Mouse (Mus musculus) forebrain, embryonic 11.5 days (tissue): ENCODE measurements around the gene Hist2h2be. TPM values are rescaled to one million over a fixed set of nuclear protein-coding genes. Genes with fewer than 3 reads are reported as not detected.
"Not testable (repeated sequence)": the region's sequence is repeated elsewhere in the genome, so short reads cannot be mapped to it uniquely, and the experiment has no call there.

Experiments used
- ATAC-seq: fragments of 200-750 bp; cut with Nextera tagmentation; replicated peaks from 2 replicates; pipeline ENCODE4 v1.8.0; 2017; ENCODE audit warnings: moderate TSS enrichment; ENCODE audit not compliant: low FRiP score
- DNase-seq: peaks from one replicate; pipeline ENCODE4 v3.0.0-alpha.2; 2017; ENCODE audit warnings: low spot score
- H3K27ac ChIP-seq: fragments of 300-500 bp; sonication (generic); 2 replicates; pipeline ENCODE4 v1.5.1; 2014; ENCODE audit warnings: low read depth, low read length
- H3K27me3 ChIP-seq: fragments of 300-500 bp; sonication (generic); 2 replicates; pipeline ENCODE4 v1.6.1; 2014; ENCODE audit warnings: mild to moderate bottlenecking, low read length, mixed read lengths; ENCODE audit not compliant: control insufficient read depth, insufficient read depth
- H3K36me3 ChIP-seq: fragments of 300-500 bp; sonication (generic); 2 replicates; pipeline ENCODE4 v1.6.1; 2014; ENCODE audit warnings: mild to moderate bottlenecking, low read length, moderate library complexity, mixed read lengths; ENCODE audit not compliant: control insufficient read depth, insufficient read depth
- H3K4me1 ChIP-seq: fragments of 300-500 bp; sonication (generic); replicated peaks from 2 replicates; pipeline ENCODE4 v1.6.1; 2014; ENCODE audit warnings: low read length, mixed read lengths; ENCODE audit not compliant: control insufficient read depth, insufficient read depth
- H3K4me2 ChIP-seq: fragments of 300-500 bp; sonication (generic); 2 replicates; pipeline ENCODE4 v1.6.1; 2014; ENCODE audit warnings: low read depth, mild to moderate bottlenecking, low read length, moderate library complexity, mixed read lengths; ENCODE audit not compliant: severe bottlenecking
- H3K4me3 ChIP-seq: fragments of 300-500 bp; sonication (generic); 2 replicates; pipeline ENCODE4 v1.5.1; 2014; ENCODE audit warnings: low read depth, low read length
- H3K9ac ChIP-seq: fragments of 300-500 bp; sonication (generic); 2 replicates; pipeline ENCODE4 v1.6.1; 2014; ENCODE audit warnings: low read length
- H3K9me3 ChIP-seq: fragments of 300-500 bp; sonication (generic); 2 replicates; pipeline ENCODE4 v1.6.1; 2016; ENCODE audit warnings: low read length, mixed read lengths; ENCODE audit not compliant: control insufficient read depth
- WGBS: fragments of 180-500 bp; shearing (Covaris S2); extraction: QIAGEN DNeasy Blood & Tissue Kit; methylation state at CpG from one replicate; pipeline ENCODE4 v1.1.7; 2014; 5-methylcytosine and 5-hydroxymethylcytosine counted together
- polyA plus RNA-seq: library from polyadenylated mRNA; unstranded; fragments of >200 nt; fragmentation: Nextera tagmentation; extraction: Ambion mirVana; gene quantifications from 2 replicates; pipeline ENCODE4 v1.2.1, GENCODE M21; 2014

The Hist2h2be gene
- 14.3 and 15.8 TPM in 2 replicates for polyA plus RNA-seq

DNA sequence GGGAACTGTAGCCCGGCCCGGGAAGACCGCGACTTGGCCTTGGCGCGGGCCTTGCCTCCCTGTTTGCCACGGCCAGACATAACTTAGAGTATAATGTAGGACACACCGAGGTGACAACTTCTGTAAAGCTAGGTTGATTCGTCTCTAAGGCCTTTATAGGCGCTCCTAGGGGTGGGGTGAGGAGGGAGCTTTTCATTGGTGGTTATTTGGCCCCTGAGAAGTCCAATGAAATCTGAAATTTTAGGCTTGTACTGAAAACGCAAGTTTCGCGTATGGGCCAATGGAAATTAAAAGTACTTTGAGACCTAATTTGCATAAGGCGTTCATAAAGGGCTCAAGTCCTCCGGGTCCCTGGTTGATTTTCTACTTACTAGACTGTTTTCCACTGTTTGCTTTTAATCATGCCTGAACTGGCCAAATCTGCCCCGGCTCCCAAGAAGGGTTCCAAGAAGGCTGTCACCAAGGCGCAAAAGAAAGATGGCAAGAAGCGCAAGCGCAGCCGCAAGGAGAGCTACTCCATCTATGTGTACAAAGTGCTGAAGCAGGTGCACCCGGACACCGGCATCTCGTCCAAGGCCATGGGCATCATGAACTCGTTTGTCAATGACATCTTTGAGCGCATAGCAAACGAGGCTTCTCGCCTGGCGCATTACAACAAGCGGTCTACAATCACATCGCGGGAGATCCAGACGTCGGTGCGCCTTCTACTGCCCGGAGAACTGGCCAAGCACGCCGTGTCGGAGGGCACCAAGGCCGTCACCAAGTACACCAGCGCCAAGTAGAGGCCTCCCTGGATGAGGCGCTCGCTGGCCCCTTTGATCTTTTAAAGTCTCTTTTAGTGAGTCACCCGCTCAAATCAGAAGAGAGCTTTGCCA is at the start of gene Hist2h2be, which contains the start of gene Hist2h2ac:
Gene Hist2h2be, plus strand, starts transcription at position 355 of the 875 bp plus-strand sequence.
Gene Hist2h2ac, minus strand, starts transcription at position 116 of the 875 bp plus-strand sequence.
- Histone ChIP-seq H3K4me1 (peaks cover 10% of the 10 kb centered on the region; the same call in 1 of the 2 replicates), H3K27me3 (no peaks in the 10 kb centered on the region), H3K27ac (peak within 1 kb of the TSS; percentile 98), H3K36me3 (no peaks in the 10 kb centered on the region), H3K4me3 (peak within 1 kb of the TSS; percentile 44), H3K9ac (peak within 1 kb of the TSS; percentile 84), H3K4me2 (peak within 1 kb of the TSS; percentile 68), H3K9me3 (no peaks in the 10 kb centered on the region)
- DNase-seq (peak; percentile 85), ATAC-seq (peak; percentile 93)
- WGBS = under 1% methylated on average over 43 of the region's 43 CpGs

DNA sequence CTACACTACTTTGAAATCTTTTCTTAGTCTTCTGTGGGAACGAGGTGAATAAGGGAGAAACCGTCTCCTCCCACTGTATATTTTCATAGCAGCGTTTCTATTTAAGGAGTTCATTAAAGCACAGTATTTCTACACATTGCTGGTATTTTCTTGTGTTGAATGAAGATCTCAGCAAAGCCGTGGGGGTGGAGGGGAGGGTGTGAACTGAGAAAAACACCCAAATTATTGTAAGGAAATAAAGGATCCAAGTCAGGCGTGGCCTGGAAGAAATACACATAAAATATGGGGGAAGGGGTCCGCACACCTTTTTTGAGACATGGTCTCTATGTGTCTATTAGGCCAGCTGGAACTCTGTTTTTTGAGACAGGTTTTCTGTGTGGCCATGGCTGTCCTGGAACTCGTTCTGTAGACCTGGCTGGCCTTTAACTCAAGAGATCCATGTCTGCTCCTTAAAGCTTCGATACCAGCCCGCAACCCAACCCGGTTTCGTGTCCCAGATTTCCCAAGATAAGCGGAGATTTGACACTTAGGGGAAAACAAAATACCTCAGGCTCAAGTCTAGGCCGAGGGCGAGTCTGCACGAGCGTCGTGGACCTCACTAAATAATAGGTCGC is 49.2 kb upstream of the Hist2h2be start:
- DNase-seq = no peak
- Histone ChIP-seq H3K4me2 (peak overlapping the region; percentile 87), H3K4me3 (peak overlapping the region; percentile 74), H3K4me1 (peaks cover 9% of the 10 kb centered on the region), H3K27ac (peak overlapping the region; percentile 97), H3K9me3 (no peaks in the 10 kb centered on the region), H3K9ac (peak overlapping the region; percentile 96), H3K36me3 (peaks cover 2% of the 10 kb centered on the region; the same call in 1 of the 2 replicates), H3K27me3 (no peaks in the 10 kb centered on the region)
- WGBS = 23% methylated on average over 18 of the region's 18 CpGs
- ATAC-seq = no peak; the same call in 1 of the 2 replicates

DNA sequence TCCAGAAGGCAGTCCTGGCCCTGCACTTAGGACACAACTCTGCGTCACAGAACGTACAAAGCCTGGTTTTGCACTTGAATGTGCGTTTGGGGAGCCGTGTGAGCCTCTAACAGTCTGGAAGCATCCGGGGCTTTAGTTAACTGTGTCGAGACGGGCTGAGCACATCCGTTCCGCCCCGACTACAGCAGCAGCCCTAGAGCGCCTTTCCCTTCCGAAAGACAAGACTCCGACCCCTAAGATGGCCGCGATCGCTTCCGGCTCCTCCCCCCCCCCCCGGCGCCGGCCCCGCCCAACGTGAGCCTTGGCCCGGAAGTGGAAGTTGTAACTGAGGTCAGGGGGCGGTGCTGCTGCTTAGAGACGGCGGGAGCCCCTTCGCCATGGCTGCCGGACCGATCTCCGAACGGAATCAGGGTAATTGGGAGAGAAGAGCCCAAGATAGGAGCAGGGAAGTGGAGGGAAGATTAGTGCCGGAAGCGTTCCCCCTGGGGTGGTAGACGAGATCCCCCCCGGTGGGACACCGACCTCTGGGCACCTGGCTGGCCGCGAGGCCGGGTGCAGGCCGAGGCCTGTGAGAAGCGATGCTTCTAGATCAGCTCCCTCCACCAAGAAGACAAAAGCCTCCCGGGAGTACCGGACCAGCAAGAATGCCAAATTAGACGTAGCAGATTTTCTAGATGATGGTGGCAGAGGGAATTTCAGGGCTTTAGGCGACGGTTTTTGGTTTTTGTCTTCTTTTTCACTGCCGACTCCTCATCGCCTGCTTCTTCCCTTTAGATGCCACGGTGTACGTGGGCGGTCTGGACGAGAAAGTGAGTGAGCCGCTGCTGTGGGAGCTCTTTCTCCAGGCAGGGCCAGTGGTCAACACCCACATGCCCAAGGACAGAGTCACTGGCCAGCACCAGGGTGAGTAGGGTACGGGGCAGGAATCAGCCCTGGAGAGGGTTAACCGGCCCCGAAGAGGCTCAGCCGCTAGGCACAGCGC is 48.4 kb upstream of the Hist2h2be start, which contains the start of gene Sf3b4:
Gene Sf3b4, plus strand, starts transcription at position 136 of the 982 bp plus-strand sequence.
- peak within 1 kb of the TSS; percentile 74 for H3K4me3 ChIP-seq
- H3K27ac ChIP-seq = peak within 1 kb of the TSS; percentile 97
- H3K9ac ChIP-seq = peak within 1 kb of the TSS; percentile 96
- H3K36me3 ChIP-seq = peaks cover 3% of the 10 kb centered on the region; the same call in 1 of the 2 replicates
- WGBS = 1% methylated on average over 56 of the region's 58 CpGs
- peaks cover 9% of the 10 kb centered on the region for H3K4me1 ChIP-seq
- H3K9me3 ChIP-seq = no peaks in the 10 kb centered on the region
- peak; percentile 97 for DNase-seq
- ATAC-seq = peak; percentile 93
- H3K4me2 ChIP-seq = peak within 1 kb of the TSS; percentile 87
- H3K27me3 ChIP-seq = no peaks in the 10 kb centered on the region

DNA sequence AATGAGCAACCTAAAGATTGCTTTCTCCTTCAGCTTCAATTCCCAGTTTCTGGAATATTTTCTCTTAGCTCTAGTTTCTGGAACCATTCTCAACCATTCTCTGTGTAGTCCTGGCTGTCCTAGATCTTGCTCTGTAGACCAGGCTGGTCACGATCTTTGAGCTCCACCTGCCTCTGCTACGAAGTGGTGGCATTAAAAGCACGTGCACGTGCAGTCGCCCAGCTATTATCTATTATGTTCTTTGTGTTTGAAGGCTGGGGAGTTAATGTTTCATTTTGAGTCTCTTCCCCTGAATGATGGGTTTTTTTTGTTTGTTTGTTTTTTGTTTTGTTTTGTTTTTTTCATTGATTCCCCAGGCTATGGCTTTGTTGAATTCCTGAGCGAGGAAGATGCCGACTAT is 47.7 kb upstream of the Hist2h2be start:
- no peak overlapping the region for H3K27ac ChIP-seq

DNA sequence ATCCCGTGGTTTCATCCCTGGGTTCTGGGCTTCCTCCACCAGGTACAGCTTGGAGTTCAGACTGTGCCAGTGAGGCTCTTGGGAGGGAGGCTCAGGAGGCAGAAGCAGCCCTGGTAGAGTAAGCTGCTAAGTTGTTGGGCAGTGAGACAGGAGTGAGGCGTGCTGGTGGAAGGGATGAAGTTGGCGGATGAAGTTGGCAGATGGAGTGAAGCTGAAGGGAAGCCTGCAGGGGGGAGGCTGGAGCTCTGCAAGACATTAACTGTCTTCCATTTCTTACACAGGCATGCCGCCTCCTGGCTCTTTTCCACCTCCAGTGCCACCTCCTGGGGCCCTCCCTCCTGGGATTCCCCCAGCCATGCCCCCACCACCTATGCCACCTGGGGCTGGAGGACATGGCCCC is 46.9 kb upstream of the Hist2h2be start:
- not testable (repeated sequence) for H3K4me1 ChIP-seq, ATAC-seq, H3K9ac ChIP-seq, H3K4me2 ChIP-seq, H3K4me3 ChIP-seq, H3K9me3 ChIP-seq, H3K27ac ChIP-seq, DNase-seq, H3K36me3 ChIP-seq, H3K27me3 ChIP-seq
- WGBS = 91% methylated on average over 4 of the region's 4 CpGs

More for the DNA sequence above, 47.7 kb upstream of the Hist2h2be start:
- no peaks in the 10 kb centered on the region for H3K27me3 ChIP-seq
- peaks cover 5% of the 10 kb centered on the region; the same call in 1 of the 2 replicates for H3K36me3 ChIP-seq
- 38% methylated on average over 7 of the region's 7 CpGs for WGBS
- no peaks in the 10 kb centered on the region for H3K9me3 ChIP-seq
- DNase-seq (no peak), ATAC-seq (no peak)
- H3K4me1 ChIP-seq = peaks cover 9% of the 10 kb centered on the region
- peak overlapping the region; percentile 96 for H3K9ac ChIP-seq
- peak overlapping the region; percentile 48 for H3K4me2 ChIP-seq
- H3K4me3 ChIP-seq = peak overlapping the region; percentile 74

DNA sequence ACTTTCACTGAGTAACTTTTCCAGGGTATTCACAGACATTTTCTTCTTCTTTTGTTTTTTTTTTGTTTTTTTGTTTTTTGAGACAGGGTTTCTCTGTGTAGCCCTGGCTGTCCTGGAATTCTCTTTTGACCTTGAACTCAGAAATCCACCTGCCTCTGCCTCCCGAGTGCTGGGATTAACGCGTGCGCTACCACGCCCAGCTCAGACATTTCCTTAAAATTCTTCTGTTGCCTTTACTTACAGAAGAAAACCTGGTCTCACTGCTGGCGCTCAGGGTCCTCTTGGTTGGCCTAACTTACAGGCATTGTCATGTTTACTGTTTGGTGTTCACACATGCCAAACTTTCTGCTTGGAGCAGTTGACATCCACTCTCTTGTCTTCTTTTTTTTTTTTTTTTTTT is 45.7 kb upstream of the Hist2h2be start:
- H3K4me3 ChIP-seq = no peak overlapping the region
- peaks cover 9% of the 10 kb centered on the region for H3K4me1 ChIP-seq
- no peak for DNase-seq
- no peak overlapping the region for H3K27ac ChIP-seq
- H3K9ac ChIP-seq = no peak overlapping the region
- H3K4me2 ChIP-seq = no peak overlapping the region
- no peaks in the 10 kb centered on the region for H3K27me3 ChIP-seq
- H3K9me3 ChIP-seq = no peaks in the 10 kb centered on the region
- no peak for ATAC-seq
- H3K36me3 ChIP-seq = peaks cover 5% of the 10 kb centered on the region; the same call in 1 of the 2 replicates
- 94% methylated on average over 6 of the region's 6 CpGs for WGBS

DNA sequence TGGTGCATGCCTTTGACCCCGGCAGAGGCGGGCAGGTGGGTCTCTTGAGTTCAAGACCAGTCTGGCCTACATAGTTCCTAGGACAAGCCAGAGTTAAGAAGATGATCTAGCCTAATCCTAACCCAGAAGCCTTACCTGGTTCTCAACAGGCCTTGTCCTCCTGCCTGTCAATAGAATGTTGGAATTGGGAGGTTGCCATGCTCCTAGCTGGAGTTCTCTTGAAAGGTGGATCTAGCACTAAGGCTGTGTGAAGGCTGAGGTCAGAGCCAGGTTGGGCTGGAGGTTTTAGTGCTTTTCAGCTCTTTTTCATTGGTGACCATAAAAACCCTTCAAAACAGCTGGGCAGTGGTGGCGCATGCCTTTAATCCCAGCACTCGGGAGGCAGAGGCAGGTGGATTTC is 42.5 kb upstream of the Hist2h2be start:
- Histone ChIP-seq H3K9ac (no peak overlapping the region), H3K4me3 (no peak overlapping the region), H3K4me2 (no peak overlapping the region), H3K36me3 (peaks cover 5% of the 10 kb centered on the region; the same call in 1 of the 2 replicates), H3K27me3 (no peaks in the 10 kb centered on the region), H3K9me3 (no peaks in the 10 kb centered on the region), H3K4me1 (peaks cover 13% of the 10 kb centered on the region), H3K27ac (no peak overlapping the region)
- DNase-seq = no peak
- 94% methylated on average over 4 of the region's 4 CpGs for WGBS
- ATAC-seq = no peak
